Mouse (Mus musculus) left cerebral cortex, postnatal 4 days (tissue): ENCODE results near the gene Itgb7. TPM values are rescaled to one million over a fixed set of nuclear protein-coding genes. Genes with fewer than 3 reads are reported as not detected.

Experiments
- DNase-seq: peaks from one replicate; pipeline ENCODE4 v3.0.0-alpha.2; 2022
- intact Hi-C: fragments of 180-260 bp; cut with DNase I; formaldehyde crosslinking; loops from one replicate; pipeline ENCODE4 v1.15.1; 2025
- total RNA-seq, 2 experiments: library from RNA; stranded (reverse); gene quantifications; 2 replicates each; pipeline ENCODE4 v1.2.3; 2021

The Itgb7 gene
- total RNA-seq, 2 experiments from 2014 or later, result 0.74 to 1.1 TPM

DNA sequence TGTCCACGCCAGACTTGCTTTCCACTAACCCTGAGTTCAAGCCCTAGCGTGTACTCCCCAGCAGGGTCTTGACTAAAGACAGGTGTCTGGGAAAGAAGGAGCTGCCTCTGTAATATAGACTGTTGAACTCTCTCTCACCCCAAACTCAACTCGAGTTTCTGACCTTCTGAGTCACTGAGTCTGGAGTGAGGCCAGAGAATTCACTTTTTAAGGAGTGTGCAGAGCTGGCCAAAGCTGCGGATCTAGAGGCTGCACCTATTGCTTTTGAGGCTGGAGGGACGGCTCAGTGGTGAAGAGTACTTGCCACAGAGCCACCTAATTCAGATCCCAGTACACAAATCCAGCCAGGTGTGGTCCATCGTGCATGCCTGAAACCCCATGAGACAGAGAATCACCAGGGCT lies 64.1 kb downstream of the Itgb7 start:
- intact Hi-C loops, result no loop called here
- no peak for DNase-seq

Other genes with a start within 250 kb of the Itgb7 start
- gene Krt8, start 227.5 kb downstream of the Itgb7 start, total RNA-seq, result under 1 TPM in 1 of 2 experiments, not detected in 1; 0.18 TPM
- under 1 TPM; 0.26 to 0.64 TPM for gene Krt18, start 203.8 kb downstream of the Itgb7 start, total RNA-seq
- gene Eif4b, start 158.2 kb downstream of the Itgb7 start, total RNA-seq, result 100 to 1,000 TPM; 206 to 211 TPM
- gene Tns2, start 131.5 kb downstream of the Itgb7 start, total RNA-seq, result 10 to 100 TPM in 1 of 2 experiments, 1 to 10 TPM in 1; 8.5 to 11.4 TPM
- 100 to 1,000 TPM; 115 to 118 TPM for gene Spryd3, start 95.7 kb downstream of the Itgb7 start, total RNA-seq
- 1 to 10 TPM; 1.6 to 2.0 TPM for gene Igfbp6, start 87.6 kb downstream of the Itgb7 start, total RNA-seq
- not detected for gene Soat2, start 81.4 kb downstream of the Itgb7 start, total RNA-seq
- 10 to 100 TPM; 70.3 to 70.6 TPM for gene Zfp740, start 28.7 kb downstream of the Itgb7 start, total RNA-seq
- 10 to 100 TPM; 27.8 TPM for gene Csad, start 27.2 kb downstream of the Itgb7 start, total RNA-seq
- 10 to 100 TPM; 15.9 to 16.9 TPM for gene Rarg, start 25.6 kb upstream of the Itgb7 start, total RNA-seq
- gene Gm9918, start 38.6 kb upstream of the Itgb7 start, total RNA-seq, result not detected
- 10 to 100 TPM; 31.4 to 33.7 TPM for gene Mfsd5, start 47.5 kb upstream of the Itgb7 start, total RNA-seq
- 1 to 10 TPM; 8.5 to 9.9 TPM for gene Espl1, start 64.3 kb upstream of the Itgb7 start, total RNA-seq
- 100 to 1,000 TPM; 390 to 395 TPM for gene Pfdn5, start 94.2 kb upstream of the Itgb7 start, total RNA-seq
- 10 to 100 TPM; 60.2 to 65.9 TPM for gene Myg1, start 99.8 kb upstream of the Itgb7 start, total RNA-seq
- gene Aaas, start 118.8 kb upstream of the Itgb7 start, total RNA-seq, result 10 to 100 TPM; 28.7 to 29.2 TPM
- gene Sp7, start 135.2 kb upstream of the Itgb7 start, total RNA-seq, result under 1 TPM; 0.24 to 0.56 TPM
- gene Sp1, start 174.2 kb upstream of the Itgb7 start, total RNA-seq, result 10 to 100 TPM; 30.5 to 35.0 TPM
- gene Amhr2, start 213.4 kb upstream of the Itgb7 start, total RNA-seq, result 1 to 10 TPM in 1 of 2 experiments, under 1 TPM in 1; 0.93 to 1.4 TPM
- 10 to 100 TPM; 18.6 to 20.0 TPM for gene Prr13, start 227.1 kb upstream of the Itgb7 start, total RNA-seq
- gene Pcbp2, start 238.6 kb upstream of the Itgb7 start, total RNA-seq, result 100 to 1,000 TPM; 546 to 548 TPM